Mouse (Mus musculus): ENCODE measurements around the gene Scin.
"Not testable (repeated sequence)": the region's sequence is repeated elsewhere in the genome, so short reads cannot be mapped to it uniquely, and the experiment has no call there.

Scin gene

DNA sequence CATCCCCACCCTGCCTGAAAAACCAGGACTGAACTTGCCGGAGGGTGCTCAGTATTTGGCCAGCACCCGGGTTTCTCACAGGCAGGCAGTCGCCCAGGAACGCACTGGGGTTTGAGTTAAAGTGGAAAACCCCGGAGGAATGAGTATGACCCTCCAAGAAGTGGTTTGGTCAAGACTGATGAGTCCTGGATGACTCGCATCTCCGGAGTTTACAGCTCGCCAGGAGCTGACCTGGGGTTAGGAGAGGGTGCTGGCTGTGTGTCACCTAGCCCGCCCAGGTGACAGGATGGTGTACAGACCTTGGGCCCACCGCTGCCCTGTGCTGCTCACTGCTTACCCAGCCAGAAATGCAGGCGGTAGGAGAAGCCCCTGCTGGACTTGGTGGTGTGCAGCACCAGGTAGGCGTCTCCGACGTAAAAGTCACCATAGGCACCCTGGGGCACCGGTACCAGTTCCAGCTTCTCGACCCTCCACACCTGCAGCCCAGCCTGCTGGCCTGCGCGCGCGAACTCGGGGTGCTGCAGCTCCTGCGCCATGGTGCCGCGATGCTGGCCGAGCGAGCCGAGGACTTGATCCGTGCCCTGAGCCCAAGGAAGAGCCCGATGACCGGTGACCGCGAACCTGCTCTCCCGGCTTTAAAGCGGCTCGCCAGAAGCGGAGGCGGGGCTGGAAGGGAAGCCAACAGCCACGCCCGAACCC, at the start of gene Scin:
Gene Scin (minus strand): TSS at position 656 of the 699 bp plus-strand sequence.
- no peak for DNase-seq (ENCODE audit: low spot score in 2 of 2)

DNA sequence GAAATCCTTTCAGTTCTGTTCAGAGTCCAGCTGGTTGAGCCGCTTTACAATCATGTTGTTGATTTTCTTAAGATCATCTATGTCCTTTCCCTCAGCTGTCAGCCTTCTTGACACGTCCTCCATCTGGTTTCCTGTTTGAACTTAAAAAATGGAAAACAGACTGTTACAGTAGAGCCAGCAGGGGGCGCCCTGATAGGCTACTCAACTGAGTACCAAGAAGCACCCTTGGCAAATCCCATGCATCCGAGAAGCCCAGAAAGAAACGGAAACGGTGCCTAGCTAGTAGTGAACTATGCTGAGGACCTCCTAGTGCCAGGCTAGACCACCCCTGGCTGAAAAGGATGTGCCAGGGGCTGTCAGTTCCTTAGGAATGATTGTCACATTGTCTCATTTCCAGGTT, 43.1 kb upstream of the Scin start:
- no peak for DNase-seq (ENCODE audit: low spot score in 2 of 2)

DNA sequence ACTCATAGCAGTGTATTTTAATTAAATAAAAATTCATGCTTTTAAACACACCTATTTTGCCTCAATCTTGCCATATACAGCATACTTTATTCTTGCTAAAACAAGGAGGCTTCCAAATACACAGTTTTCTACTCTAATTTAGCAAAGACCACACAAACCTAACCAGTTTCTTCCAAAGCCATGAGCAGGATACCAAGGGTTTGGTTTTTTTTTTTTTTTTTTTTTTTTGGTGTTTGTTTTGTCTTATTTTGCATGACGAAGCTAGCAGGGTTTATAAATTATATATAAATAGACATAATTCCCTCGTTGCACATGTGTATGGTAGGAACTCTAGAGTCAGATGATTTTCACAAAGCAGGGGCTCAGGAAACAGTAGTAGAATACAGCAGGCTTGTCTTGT, 42.1 kb upstream of the Scin start:
- no peak for DNase-seq (ENCODE audit: low spot score in 2 of 2)

DNA sequence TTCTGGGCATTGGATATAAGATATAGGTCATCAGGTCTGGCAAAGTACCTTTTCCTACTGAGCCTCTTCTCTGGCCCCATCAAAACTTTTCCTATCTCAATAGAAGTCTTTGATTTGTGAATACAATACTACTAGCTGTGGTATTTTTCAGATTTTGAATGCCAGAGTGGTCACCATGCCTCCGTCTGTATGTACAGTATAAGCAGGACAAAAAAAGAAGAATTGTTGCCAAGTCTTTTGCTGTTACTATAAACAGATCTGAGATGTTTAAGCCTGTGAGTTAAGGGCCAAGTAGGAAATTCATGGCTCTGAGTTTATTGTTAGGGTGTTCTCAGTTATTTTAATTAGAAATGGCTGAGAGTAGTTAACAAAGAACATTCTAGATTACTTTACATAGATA, 41.1 kb upstream of the Scin start:
- DNase-seq (ENCODE audit: low spot score in 2 of 2), result not testable (repeated sequence)

DNA sequence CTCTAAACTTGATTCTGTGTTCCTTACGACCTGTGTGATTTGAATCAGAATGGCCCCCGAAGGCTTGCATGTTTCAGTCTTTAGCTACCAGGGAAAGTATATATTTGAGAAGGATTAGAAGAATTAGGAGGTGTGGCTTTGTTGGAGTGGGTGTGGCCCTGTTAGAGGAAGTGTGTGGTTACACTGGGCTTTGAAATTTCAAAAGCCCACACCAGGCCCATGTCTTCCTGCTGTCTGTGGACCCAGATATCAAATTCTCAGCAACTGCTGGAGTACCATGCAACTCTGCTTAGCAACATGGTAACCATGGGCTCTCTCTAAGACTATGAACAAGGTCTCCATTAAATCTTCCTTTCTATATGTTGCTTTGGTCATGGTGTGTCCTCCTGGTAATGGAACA, 37.6 kb upstream of the Scin start:
- DNase-seq (ENCODE audit: low spot score in 2 of 2), result no peak

DNA sequence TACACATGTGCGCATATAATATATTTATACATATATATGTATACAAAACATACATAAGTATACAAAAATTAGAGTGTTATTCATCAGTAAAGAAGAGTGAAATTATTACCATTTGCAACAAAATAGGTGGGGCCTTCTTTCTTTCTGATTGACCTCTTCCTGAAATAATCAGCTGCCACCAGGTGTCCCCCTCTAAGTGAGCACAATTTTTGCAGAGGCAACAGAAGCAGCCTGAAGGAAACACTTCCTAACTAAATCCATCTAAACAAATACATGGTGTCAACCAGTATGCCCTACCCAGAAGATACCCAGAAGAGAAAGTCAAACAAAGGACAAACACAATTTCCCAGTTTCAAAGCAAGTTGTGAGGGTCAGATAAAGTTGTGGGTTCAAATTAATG, 35.6 kb upstream of the Scin start:
- DNase-seq (ENCODE audit: low spot score in 2 of 2), result no peak

DNA sequence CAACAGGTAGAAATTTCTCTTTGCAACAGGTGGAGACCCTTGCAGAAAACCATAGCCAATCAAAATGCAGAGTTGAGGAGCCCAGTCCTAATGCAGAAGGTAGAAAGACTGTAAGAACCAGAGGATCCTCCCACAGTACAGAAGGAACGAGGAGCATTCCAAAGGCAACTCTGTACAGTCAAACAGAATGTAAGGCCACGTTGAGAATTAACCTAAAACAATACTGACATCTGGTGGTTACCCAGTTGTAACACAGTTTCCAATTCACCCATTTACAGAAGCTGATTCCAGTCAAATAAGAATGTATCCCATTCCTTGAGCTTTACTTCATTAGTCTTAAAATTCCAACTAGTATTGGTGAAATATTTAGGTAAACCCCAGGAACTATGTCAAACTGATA, 30.6 kb upstream of the Scin start:
- no peak for DNase-seq (ENCODE audit: low spot score in 2 of 2)

DNA sequence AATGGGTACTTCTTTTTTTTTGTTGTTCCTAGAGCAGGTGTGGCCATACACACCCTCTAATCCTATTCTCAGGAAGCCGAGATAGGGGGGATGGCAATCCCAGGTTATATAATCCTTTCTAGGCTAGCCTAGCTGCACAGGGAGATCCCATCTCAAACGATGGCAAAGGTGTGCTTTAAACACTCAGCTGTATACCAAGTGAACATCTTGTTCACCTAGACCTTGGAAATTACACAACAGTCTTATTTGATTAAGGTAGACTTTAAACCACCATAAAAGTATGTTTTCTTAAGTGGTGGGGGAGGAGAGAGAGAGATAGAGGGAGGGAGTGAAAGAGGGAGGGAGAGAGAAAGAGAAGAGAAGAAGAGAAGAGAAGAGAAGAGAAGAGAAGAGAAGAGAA, 26.7 kb upstream of the Scin start:
- DNase-seq (ENCODE audit: low spot score in 2 of 2), result no peak

DNA sequence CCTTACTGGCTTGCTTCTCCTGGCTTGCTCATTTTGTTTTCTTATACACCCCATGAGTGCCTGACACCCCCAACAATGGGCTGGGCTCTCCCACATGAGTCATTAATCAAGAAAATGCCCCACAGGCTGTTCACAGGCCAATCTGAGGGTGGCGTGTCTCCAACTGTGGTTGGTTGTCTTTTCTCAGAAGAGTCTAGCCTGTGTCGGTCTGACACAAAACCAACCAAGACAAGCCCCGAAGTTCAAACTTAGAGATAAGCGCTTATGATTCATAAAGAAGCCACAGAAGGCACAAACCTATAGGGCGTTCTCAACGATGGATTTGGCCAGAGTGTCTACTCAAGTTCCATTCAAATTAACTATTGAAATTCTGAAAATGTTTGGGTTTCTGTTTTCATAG, 20.2 kb upstream of the Scin start:
- no peak for DNase-seq (ENCODE audit: low spot score in 2 of 2)

DNA sequence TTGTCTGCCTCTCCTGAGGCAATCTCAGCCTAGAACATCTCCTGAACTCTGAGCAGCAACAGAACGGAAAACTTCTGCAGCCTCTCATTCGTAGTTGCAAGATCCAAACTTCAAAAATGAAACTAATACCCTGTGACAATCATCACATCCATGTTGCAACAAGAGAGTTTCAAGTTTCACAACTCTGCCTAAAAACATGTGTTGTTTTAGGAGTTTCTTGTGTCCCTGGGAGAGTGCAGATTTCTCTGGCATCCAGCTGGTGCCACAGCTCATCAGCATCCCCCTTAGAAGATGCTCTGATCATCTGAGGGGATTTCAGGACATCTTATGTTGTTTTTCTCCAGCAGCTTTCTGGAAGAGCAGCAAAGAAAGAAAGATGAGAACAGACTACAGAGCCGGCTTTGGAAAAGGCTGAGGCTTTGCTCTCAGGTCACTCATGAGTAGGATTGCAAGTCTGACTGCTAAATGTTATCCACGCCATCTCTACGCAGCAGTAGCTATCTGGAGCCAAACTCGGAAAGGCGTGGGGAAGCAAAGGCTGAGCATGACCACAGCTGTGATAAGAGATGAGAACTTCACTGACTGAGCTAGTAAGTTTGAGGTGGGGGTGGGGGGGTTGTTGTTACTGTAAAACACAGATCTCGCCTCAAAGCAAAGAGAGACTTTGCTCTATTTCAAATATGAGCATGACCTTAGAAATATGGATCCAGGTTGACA, 18.5 kb upstream of the Scin start:
- no peak for DNase-seq (ENCODE audit: low spot score in 2 of 2)

DNA sequence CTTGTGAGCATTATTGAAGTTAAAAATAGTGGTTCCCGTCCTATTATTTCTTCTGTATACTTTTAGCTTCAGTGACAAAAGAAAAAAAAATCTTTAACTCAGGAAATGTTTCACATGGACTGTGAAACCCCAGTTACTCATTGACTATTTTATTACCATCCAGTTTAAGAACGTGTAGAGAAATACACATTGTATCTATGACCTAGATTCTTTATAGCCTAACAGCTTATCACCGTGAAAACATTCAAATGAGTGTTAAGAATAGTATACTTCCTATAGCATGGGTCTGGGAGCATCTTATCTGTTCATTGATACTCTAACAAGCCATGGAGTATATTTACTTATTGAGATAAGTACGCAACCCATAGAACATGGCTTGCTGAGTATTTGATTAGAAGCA, 13.3 kb upstream of the Scin start:
- DNase-seq (ENCODE audit: low spot score in 2 of 2), result no peak

DNA sequence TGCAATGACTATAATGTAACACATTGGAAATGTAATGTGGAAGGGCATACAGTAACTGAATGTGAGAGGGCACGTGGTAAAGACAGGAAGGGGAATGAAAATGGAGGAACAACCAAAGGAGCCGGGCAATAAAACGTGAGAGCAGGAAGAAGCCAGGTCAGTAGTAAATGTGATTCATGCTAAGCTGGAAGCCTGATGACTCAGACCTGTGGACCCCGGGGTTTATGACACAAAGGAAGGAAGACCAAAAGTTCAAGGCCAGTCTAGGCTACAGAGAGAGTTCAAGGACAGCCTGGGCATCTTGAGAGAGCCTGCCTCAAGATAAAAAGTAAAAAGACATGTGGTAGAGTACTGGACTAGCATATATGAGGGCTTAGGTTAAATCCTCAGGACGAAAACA, 12.5 kb upstream of the Scin start:
- DNase-seq (ENCODE audit: low spot score in 2 of 2), result no peak

DNA sequence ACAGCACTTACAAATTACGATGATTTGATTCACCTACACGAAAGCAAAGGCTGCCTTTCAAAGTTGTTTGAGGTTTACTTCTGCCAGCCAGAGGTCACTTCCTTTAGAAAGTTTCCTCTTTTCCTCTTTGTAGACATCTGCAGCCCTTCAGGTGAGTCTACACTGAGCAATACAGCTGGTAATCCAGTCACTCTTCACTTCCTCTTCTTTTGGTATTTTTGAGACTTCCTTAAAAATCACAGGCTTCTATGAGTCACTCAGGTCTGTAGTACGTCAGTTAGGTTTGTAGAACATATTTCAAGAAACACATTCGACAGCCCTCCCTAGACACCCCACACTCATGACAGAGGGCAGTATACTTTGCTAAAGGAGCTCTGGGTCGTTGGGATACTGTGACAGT, 6.7 kb upstream of the Scin start:
- DNase-seq (ENCODE audit: low spot score in 2 of 2), result no peak

DNA sequence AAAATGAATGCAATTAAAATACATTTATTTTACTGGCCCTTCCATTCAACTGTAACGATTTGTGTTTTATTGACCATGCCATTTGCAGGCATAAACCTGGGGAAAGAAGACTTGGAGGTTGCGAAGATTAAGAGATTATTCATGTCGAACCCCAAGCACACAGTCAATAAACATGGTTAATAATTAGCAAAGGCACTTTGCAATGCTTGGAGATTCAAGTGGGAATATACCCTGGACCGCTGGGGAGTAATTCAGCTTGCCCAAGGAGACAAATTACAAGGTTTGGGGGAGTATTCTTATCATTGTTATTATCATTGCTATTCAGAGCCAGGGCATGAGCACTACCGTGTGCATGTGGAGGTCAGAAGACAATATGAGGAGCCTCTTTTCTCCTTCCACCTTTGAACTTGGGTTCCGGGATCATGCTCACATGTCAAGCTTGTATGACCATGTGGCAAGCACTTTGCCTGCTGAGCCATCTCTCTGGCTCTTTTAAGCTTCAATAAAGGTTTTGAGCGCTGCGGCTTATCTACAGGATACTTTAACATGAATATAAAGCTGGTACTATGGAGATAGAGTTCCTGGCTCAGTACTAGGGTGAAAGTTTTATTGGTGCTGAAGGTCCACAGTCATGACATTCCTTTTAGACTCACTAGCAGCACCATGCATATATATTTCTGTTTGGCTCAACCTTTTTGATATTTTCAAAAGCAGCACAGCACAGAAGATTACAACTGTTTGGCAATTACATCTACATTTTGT, 5.6 kb upstream of the Scin start:
- no peak for DNase-seq (ENCODE audit: low spot score in 2 of 2)

DNA sequence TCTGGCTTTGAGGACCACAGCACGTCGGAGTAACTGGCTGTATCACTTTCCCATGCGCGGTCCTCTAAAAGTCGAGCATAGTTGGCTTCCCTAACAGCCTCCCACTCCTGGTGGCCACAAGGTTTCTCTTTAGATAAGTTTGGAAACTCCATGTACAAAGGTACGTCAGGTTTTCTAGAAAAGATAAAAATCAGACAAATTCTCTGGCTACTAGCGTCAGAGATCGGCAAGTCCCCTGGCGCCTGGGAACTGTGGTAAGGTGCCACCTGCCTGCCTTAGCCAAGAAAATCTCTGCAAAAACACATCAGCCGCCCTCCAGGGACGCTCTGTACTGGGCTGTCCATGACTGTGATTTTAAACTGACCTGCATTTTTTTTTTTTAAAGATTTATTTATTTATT, 501 bp upstream of the Scin start:
- no peak for DNase-seq (ENCODE audit: low spot score in 2 of 2)

DNA sequence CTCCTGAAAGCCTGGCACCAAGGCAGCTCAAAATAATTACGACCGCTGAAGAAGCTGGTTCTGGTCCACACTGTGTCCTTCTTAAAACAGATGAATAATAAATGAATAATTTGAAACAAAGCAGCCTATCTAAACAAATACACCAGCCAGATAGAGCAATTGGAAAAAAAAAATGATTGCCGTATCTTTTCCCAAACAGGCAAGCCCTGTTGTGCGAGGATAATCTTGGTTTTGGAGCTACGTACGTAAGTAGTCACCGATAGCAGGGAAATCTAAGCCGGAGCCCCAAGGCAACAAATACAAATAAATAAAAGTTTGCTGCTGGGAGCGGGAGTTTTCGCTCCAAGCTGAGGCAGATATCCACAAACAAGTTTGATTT, 845 bp downstream of the Scin start:
- DNase-seq (ENCODE audit: low spot score in 2 of 2), result no peak

DNA sequence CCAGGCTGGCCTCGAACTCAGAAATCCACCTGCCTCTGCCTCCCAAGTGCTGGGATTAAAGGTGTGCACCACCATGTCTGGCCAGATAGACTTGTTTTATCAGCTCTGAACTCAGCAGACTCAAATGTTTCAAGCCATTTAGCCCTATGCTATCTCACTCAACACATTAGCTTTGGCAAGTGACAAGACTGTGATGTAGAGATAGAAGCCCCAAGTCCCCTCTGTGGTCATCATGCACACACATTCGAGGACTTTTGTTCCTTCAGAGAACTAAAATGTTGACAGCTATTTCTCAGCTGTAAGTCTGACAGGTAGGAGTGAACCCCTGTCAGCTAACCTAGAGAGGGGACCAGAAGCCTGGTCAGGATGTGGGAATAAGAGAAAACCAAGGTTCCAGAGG, 15.2 kb downstream of the Scin start:
- DNase-seq (ENCODE audit: low spot score in 2 of 2), result no peak

DNA sequence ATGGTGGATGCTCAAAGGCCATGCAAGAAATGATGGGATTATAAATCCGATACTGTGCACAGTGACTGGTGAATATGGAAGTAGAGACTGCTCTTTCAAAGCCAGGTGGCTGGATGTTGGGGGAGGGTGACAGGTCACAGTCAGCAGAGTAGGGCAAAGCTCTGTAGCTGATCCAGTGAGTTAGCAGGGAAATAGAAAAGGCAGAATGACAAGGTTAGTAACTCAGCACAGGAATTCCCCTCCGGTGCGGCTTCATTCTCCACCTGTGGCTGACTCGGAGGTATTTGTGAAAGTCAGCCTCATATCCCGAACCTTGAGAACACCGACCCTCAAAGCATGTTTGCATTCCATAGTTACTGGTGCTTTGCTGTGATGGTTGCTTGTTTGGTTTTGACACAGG, 17.0 kb downstream of the Scin start:
- DNase-seq (ENCODE audit: low spot score in 2 of 2), result no peak

DNA sequence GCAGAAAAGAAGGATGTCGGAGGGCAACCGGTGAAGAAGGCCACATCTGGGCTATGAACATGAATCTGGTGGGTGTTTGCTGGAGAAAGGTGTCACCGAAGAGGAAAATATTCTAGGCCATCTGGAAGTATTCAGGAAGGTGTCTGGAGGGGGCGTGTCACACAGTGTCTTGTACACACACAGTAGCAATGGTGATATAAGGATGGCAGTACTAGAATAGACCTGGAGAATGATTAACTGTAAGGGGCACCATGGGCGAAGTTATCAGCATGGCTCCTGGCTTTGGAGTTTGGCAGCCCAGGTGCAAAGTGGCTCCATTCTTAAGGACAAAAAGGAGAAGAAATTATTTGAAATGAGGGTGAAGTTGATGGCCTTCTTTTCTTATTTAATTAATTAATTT, 17.8 kb downstream of the Scin start:
- no peak for DNase-seq (ENCODE audit: low spot score in 2 of 2)

DNA sequence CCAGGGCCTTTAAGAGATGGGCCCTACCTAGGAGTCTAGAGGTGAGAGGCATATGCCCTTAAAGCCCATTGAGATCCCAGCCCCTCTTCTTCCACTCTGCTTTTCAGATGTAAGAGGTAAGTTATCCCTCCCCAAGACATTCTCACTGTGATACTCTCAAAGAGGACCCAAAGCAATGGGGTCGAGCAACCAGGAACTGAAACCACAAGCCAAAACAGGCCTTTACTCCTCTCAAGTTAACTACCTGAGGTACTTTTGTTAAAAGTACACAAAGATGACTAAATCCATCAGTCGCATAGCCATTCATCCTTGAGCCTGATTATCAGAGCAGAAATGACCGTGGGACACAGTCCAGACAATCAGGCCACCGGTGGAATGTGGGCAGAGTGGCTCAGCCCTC, 19.1 kb downstream of the Scin start:
- DNase-seq (ENCODE audit: low spot score in 2 of 2), result no peak

DNA sequence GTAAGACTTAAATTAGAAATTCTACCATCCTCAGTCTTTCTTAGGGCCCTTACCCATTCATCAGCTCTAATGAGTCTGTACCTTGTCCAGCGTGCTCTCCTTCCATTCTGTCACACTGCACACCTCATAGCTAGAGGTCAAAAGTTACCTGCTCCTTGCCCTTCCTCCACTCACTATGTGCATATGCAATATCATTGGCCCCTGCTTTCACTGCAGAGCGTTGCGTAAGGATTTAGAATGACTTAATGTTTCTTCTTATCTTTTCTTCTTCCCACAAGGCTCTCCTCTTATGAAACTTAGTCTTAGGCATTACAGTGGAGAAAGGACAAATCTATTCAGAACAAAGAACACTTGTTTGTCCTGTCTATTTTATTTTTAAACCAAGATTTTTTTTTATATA, 20.0 kb downstream of the Scin start:
- no peak for DNase-seq (ENCODE audit: low spot score in 2 of 2)

DNA sequence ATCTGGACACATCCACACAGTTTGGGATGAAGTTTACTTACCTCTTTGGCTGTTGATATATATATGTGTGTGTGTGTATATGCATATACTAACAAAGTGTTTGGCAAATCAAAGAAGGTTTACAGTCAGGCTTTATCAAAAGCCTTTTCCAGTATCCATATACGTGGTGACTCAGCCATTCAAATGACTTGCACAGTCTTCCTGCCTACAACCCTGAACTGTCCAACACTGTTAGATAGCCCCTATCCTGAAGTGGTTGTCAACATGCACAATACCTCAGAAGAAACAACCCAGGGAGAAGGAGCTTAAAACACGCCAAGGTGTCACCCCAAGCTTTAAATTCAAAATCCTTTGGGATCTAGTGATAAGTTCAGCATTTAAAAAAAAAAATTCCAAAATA, 20.4 kb downstream of the Scin start:
- DNase-seq (ENCODE audit: low spot score in 2 of 2), result no peak

DNA sequence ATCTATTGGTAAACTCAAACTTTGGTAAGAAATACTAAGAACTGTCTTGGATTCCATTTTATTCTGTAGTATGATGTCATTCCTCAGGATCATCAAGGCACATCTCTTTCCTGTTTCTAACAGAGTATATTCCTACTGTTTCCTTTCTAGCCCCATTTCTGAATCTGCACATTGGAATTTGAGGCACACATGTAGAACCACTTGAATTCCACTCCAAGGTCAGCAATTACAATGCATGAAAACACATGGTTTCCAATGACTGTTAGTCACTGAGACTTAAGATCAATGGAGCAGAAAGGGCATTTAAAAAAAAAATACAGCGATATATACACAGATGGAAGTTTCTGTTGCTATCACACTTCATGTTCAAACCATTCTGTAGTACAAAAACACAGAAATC, 24.8 kb downstream of the Scin start:
- no peak for DNase-seq (ENCODE audit: low spot score in 2 of 2)

Data from cerebellum, postnatal 4 days (tissue).